Mouse (Mus musculus): ENCODE data around the gene Bcl11a.

- TF ChIP-seq POLR2A (IDR thresholded peaks at IDR 0.05; ENCODE audit: borderline replicate concordance, insufficient read depth, low read length), result no peak
- TF ChIP-seq CTCF (IDR thresholded peaks at IDR 0.05; ENCODE audit: borderline replicate concordance, insufficient read depth, low read depth, low read length), result no peak
Measured at GRCm38 (mm10) chr11:24102372-24102771, 24.5 kb downstream of the Bcl11a start.

All from cerebellum, adult 2 months (tissue).